Mouse (Mus musculus): Measurements from ENCODE around the gene Aqp3. TPM values are rescaled to one million over a fixed set of nuclear protein-coding genes. Genes with fewer than 3 reads are reported as not detected.

Aqp3 gene
- polyA plus RNA-seq, 1 experiment: 0.05 TPM

DNA sequence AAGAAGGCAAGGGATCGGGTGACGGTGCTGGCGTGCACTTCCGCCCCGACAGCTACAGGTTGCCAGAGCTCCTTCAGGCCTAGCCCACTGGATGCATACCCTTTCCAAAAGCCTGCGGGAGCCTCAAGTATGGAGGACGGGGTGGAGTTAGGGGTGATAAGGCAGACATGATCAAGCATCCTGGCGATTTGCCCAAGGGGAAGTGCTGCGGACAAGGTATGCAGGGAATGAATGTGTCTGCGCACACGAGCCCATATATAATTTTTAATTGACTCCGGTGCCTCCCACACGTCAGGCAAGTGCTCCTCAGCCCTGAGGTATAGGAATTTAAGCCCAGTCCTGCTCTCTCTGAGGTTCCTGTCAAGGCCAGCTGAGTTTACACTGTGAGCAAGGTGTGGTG lies 42.9 kb downstream of the Aqp3 start:
- Histone ChIP-seq H3K4me1 (ENCODE audit: control insufficient read depth, insufficient read depth, low read length) (peaks cover 9% of the 10 kb centered on the region), H3K4me3 (replicated peaks; ENCODE audit: insufficient read depth, low read depth, low read length) (no peak overlapping the region), H3K27ac (ENCODE audit: insufficient read depth, low read length) (no peak overlapping the region), H3K27me3 (ENCODE audit: control insufficient read depth, insufficient read depth, low read length) (no peaks in the 10 kb centered on the region)
- DNase-seq: no peak
- WGBS: 86% methylated on average over 13 of the region's 13 CpGs
- TF ChIP-seq POLR2A (IDR thresholded peaks at IDR 0.05; ENCODE audit: borderline replicate concordance, insufficient read depth, low read length) (no peak), CTCF (IDR thresholded peaks at IDR 0.05; ENCODE audit: borderline replicate concordance, insufficient read depth, low read depth, low read length) (no peak)

DNA sequence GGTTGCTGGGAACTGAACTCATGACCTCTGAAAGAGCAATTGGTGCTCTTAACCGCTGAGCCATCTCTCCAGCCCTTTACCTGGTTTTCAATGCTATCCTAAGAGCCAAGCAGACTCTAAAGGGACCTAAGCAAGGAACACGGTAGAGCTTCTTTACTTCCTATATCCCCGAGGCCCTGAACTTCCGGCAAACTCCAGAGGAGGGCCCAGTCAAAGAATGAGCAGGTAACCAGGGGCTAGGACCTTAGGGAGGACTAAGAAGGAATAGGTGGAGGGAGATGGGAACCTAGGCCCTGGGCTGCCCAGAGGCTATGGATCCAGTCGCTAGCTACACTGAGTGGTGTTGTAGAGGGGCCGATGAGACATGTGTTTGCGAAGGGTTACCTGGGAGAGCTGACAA lies 46.2 kb downstream of the Aqp3 start:
- no peaks in the 10 kb centered on the region for H3K27me3 ChIP-seq (ENCODE audit: control insufficient read depth, insufficient read depth, low read length)
- H3K4me1 ChIP-seq (ENCODE audit: control insufficient read depth, insufficient read depth, low read length): peaks cover 3% of the 10 kb centered on the region
- 88% methylated on average over 7 of the region's 7 CpGs for WGBS
- no peak for DNase-seq
- no peak overlapping the region for H3K4me3 ChIP-seq (replicated peaks; ENCODE audit: insufficient read depth, low read depth, low read length)
- no peak overlapping the region for H3K27ac ChIP-seq (ENCODE audit: insufficient read depth, low read length)
- no peak for TF ChIP-seq POLR2A (IDR thresholded peaks at IDR 0.05; ENCODE audit: borderline replicate concordance, insufficient read depth, low read length)
- TF ChIP-seq CTCF (IDR thresholded peaks at IDR 0.05; ENCODE audit: borderline replicate concordance, insufficient read depth, low read depth, low read length): no peak

GRCm38 (mm10) chr4:41050726-41051675 lies 47.0 kb downstream of the Aqp3 start:
- H3K4me3 ChIP-seq (replicated peaks; ENCODE audit: insufficient read depth, low read depth, low read length): peak overlapping the region; percentile 36
- WGBS: 32% methylated on average over 16 of the region's 16 CpGs

GRCm38 (mm10) chr4:41048926-41049325 lies 49.1 kb downstream of the Aqp3 start:
- Histone ChIP-seq H3K27ac (ENCODE audit: insufficient read depth, low read length) (no peak overlapping the region), H3K27me3 (ENCODE audit: control insufficient read depth, insufficient read depth, low read length) (no peaks in the 10 kb centered on the region), H3K4me1 (ENCODE audit: control insufficient read depth, insufficient read depth, low read length) (no peaks in the 10 kb centered on the region), H3K4me3 (replicated peaks; ENCODE audit: insufficient read depth, low read depth, low read length) (no peak overlapping the region)
- 62% methylated on average over 2 of the region's 2 CpGs for WGBS
- DNase-seq: no peak
- no peak for TF ChIP-seq CTCF (IDR thresholded peaks at IDR 0.05; ENCODE audit: borderline replicate concordance, insufficient read depth, low read depth, low read length)
- TF ChIP-seq POLR2A (IDR thresholded peaks at IDR 0.05; ENCODE audit: borderline replicate concordance, insufficient read depth, low read length): no peak

More at GRCm38 (mm10) chr4:41050726-41051675, 47.0 kb downstream of the Aqp3 start:
- peak; percentile 81 to 85 for DNase-seq
- TF ChIP-seq POLR2A (IDR thresholded peaks at IDR 0.05; ENCODE audit: borderline replicate concordance, insufficient read depth, low read length) (no peak), CTCF (IDR thresholded peaks at IDR 0.05; ENCODE audit: borderline replicate concordance, insufficient read depth, low read depth, low read length) (peak; percentile 83)
- Histone ChIP-seq H3K27me3 (ENCODE audit: control insufficient read depth, insufficient read depth, low read length) (no peaks in the 10 kb centered on the region), H3K27ac (ENCODE audit: insufficient read depth, low read length) (no peak overlapping the region), H3K4me1 (ENCODE audit: control insufficient read depth, insufficient read depth, low read length) (no peaks in the 10 kb centered on the region)

GRCm38 (mm10) chr4:41047524-41048271 lies 50.3 kb downstream of the Aqp3 start, which contains the start of gene Aqp7:
Aqp7 (minus strand) TSS chr4:41048139.
- Histone ChIP-seq H3K4me3 (replicated peaks; ENCODE audit: insufficient read depth, low read depth, low read length) (no peak within 1 kb of the TSS), H3K27me3 (ENCODE audit: control insufficient read depth, insufficient read depth, low read length) (no peaks in the 10 kb centered on the region), H3K4me1 (ENCODE audit: control insufficient read depth, insufficient read depth, low read length) (no peaks in the 10 kb centered on the region), H3K27ac (ENCODE audit: insufficient read depth, low read length) (no peak within 1 kb of the TSS)
- WGBS: 33% methylated on average over 9 of the region's 9 CpGs
- TF ChIP-seq CTCF (IDR thresholded peaks at IDR 0.05; ENCODE audit: borderline replicate concordance, insufficient read depth, low read depth, low read length) (no peak), POLR2A (IDR thresholded peaks at IDR 0.05; ENCODE audit: borderline replicate concordance, insufficient read depth, low read length) (no peak)
- DNase-seq: no peak

DNA sequence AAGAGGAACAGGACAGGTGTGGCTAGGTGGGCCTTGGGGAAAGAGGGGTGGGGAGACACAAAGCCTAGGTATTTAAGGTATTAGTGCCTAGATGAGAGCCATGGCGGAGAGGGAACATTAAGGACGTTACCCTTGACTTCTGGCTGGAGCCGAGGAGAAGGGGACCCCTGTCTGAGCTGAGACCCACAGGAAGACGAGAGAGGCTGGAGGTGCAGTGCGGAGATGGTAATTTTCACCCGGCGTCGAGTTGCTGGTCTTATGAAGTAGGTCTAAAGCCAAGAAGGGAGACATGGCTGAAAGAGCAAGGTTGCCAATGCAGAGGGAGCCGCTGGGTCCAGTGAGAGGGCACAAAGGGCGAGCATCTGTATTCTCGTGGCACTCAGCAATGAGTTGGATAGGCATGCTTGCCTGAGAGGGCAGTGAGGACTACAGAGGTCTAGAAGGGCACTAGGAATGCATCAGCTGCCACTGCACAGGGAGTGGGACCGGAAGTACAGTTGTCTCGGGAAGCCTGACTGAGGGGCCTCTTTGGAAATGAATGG lies 51.7 kb downstream of the Aqp3 start:
- 75% methylated on average over 13 of the region's 13 CpGs for WGBS
- Histone ChIP-seq H3K27ac (ENCODE audit: insufficient read depth, low read length) (no peak overlapping the region), H3K4me1 (ENCODE audit: control insufficient read depth, insufficient read depth, low read length) (no peaks in the 10 kb centered on the region), H3K4me3 (replicated peaks; ENCODE audit: insufficient read depth, low read depth, low read length) (no peak overlapping the region), H3K27me3 (ENCODE audit: control insufficient read depth, insufficient read depth, low read length) (no peaks in the 10 kb centered on the region)
- no peak for TF ChIP-seq POLR2A (IDR thresholded peaks at IDR 0.05; ENCODE audit: borderline replicate concordance, insufficient read depth, low read length)
- TF ChIP-seq CTCF (IDR thresholded peaks at IDR 0.05; ENCODE audit: borderline replicate concordance, insufficient read depth, low read depth, low read length): no peak
- DNase-seq: no peak

- H3K4me1 ChIP-seq (ENCODE audit: control insufficient read depth, insufficient read depth, low read length): no peaks in the 10 kb centered on the region
- H3K27ac ChIP-seq (ENCODE audit: insufficient read depth, low read length): no peak overlapping the region
- DNase-seq: no peak
- 84% methylated on average over 3 of the region's 3 CpGs for WGBS
- no peak overlapping the region for H3K4me3 ChIP-seq (replicated peaks; ENCODE audit: insufficient read depth, low read depth, low read length)
- no peaks in the 10 kb centered on the region for H3K27me3 ChIP-seq (ENCODE audit: control insufficient read depth, insufficient read depth, low read length)
- TF ChIP-seq POLR2A (IDR thresholded peaks at IDR 0.05; ENCODE audit: borderline replicate concordance, insufficient read depth, low read length) (no peak), CTCF (IDR thresholded peaks at IDR 0.05; ENCODE audit: borderline replicate concordance, insufficient read depth, low read depth, low read length) (no peak)
These were observed 52.7 kb downstream of the Aqp3 start for GRCm38 (mm10) chr4:41045288-41045687.

Data from cerebellum, adult 2 months (tissue).